ENCODE assay signal across 18 mouse cellular contexts in the genomic region with DNA sequence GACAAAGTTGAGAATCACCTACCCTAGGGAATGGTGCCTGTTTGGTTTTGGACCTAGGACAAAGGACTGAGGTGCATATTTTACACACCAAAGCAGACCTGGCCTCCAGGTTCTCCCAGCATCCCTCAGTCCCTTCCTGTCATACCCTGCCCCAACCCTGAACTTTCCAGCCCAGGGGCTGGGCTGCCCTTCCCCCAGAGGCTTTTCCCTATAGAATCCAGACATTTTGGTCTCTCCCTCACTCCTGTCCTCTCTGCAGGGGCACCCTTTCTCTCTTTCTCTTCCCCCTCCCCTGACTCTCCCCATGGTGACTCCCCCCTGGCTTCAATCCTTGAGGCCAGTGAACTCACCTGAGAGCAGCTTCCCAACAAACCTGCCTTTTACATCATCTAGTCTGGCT. TPM values are rescaled to one million over a fixed set of nuclear protein-coding genes. Genes with fewer than 3 reads are reported as not detected.
"Had no signal": no experiment of that assay in that cellular context is flagged by ENCODE, and none has a peak within 500 bp of the region (broad histone marks: within the 10 kb centered on the region; RNA-seq: fewer than 3 reads in every experiment).

No protein-coding gene starts in this region.

- H3K4me3 ChIP-seq: lung, embryonic 15.5 days; megakaryocyte, embryonic 14.5 days; midbrain, embryonic 13.5 days; midbrain, embryonic 15.5 days; neural tube, embryonic 12.5 days; stomach, embryonic 15.5 days had no signal

- H3K9ac ChIP-seq: lung, embryonic 15.5 days; midbrain, embryonic 13.5 days; midbrain, embryonic 15.5 days; neural tube, embryonic 12.5 days; stomach, embryonic 15.5 days had no signal

- DNase-seq: lung, adult 2 months; lung, postnatal 14 days; lung, postnatal 36 days; right cerebral cortex, postnatal 14 days; thymus, adult 2 months; thymus, postnatal 25 days; thymus, postnatal 4 days had no signal

- H3K27me3 ChIP-seq: lung, embryonic 15.5 days; midbrain, embryonic 13.5 days; midbrain, embryonic 15.5 days; neural tube, embryonic 12.5 days; stomach, embryonic 15.5 days had no signal

- H3K9me3 ChIP-seq: lung, embryonic 15.5 days; megakaryocyte, embryonic 14.5 days; midbrain, embryonic 13.5 days; midbrain, embryonic 15.5 days; neural tube, embryonic 12.5 days; stomach, embryonic 15.5 days had no signal

- H3K27ac ChIP-seq: lung, embryonic 15.5 days; macrophage; midbrain, embryonic 13.5 days; midbrain, embryonic 15.5 days; neural tube, embryonic 12.5 days; stomach, embryonic 15.5 days; stomach, postnatal 0 days had no signal

- H3K36me3 ChIP-seq: lung, embryonic 15.5 days; midbrain, embryonic 13.5 days; midbrain, embryonic 15.5 days; neural tube, embryonic 12.5 days; stomach, embryonic 15.5 days had no signal

- ATAC-seq: lung, postnatal 0 days; midbrain, embryonic 13.5 days; midbrain, embryonic 15.5 days had no signal

- H3K4me2 ChIP-seq: lung, embryonic 15.5 days; midbrain, embryonic 11.5 days; midbrain, embryonic 13.5 days; midbrain, embryonic 15.5 days; neural tube, embryonic 12.5 days; stomach, embryonic 15.5 days had no signal

- H3K4me1 ChIP-seq: lung, embryonic 15.5 days; midbrain, embryonic 13.5 days; midbrain, embryonic 15.5 days; neural tube, embryonic 12.5 days; stomach, embryonic 15.5 days had no signal

RNA-seq across cellular contexts. Expression of gene Calml4, which starts 12.8 kb away (rescaled TPM):
- total RNA-seq: neutrophil, adult 5-6 weeks had no signal
